Mouse (Mus musculus) ES-Bruce4 (cell line): ENCODE measurements around the gene Fat2.

ENCODE experiments used
- CTCF ChIP-seq: IDR thresholded peaks from one replicate; pipeline ENCODE4 v1.8.1; 2011; ENCODE audit warnings: low read depth, low read length
- POLR2A ChIP-seq: IDR thresholded peaks from one replicate; pipeline ENCODE4 v1.8.1; 2011; ENCODE audit warnings: low read length; ENCODE audit not compliant: insufficient read depth

DNA sequence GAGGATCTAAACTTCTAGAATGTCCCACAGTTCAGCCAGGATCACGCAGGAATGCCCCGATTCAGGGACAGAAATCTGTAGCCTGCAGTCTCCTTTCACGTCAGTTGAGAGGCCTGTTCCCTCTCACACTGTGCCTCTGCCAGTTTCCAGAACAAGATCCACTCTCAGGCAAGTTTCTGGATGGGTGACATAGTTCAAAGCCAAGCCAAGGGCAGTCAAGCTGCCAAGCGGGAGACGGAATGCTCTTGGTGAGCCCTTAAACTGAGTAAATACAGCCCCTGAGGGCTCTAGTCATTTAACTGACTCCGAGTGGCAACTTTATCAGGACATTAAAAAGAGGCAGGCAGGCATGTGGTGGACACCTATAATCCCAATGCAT lies 32.7 kb upstream of the Fat2 start:
- TF ChIP-seq CTCF = no peak
- TF ChIP-seq POLR2A = no peak
